Mouse (Mus musculus) testis, postnatal 14 days (tissue): Measurements from ENCODE around the gene Mrgprb4.

Experiments
- DNase-seq: peaks from one replicate; pipeline ENCODE4 v3.0.0; 2021; ENCODE audit warnings: low spot score

The Mrgprb4 gene

DNA sequence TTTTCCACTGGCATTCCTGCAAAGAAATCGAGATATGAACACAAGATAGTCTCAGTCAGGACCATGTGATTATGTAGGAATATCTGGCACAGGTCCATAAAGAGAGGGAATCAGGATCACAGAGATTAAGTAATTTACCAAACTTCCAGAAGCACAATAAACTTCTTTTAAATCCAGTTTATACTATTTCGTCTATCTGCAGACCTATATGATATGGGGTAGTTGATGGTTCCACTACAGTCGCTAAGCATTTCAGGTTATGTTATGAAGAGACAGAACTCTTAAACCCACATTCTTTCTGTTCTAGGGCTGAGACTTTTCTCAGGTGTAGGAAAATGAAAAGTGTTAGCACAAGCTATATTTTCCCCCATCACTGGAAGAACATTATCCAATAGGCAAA is at the start of gene Mrgprb4:
Mrgprb4 (minus strand) TSS at position 101 of the 400 bp plus-strand sequence.
- no peak for DNase-seq

DNA sequence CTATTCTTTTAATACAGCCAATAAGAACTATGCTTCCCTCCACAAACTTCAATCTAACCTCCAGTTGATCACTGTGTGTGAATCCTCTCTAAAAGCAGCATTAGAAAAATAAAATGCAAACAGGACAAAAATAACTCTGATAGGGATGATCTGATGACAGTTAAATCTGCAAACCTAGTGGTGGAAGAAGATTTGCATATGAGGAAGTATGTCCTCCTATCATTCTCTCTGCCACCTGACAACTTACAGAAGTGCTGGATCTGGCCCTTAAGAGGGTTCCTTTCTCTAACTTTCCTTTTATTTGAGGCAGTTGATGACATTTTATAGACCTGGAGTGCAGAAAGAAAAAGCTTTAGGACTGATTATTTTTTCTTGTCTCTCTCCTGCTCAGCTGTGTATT is 27.0 kb upstream of the Mrgprb4 start:
- DNase-seq, result no peak

DNA sequence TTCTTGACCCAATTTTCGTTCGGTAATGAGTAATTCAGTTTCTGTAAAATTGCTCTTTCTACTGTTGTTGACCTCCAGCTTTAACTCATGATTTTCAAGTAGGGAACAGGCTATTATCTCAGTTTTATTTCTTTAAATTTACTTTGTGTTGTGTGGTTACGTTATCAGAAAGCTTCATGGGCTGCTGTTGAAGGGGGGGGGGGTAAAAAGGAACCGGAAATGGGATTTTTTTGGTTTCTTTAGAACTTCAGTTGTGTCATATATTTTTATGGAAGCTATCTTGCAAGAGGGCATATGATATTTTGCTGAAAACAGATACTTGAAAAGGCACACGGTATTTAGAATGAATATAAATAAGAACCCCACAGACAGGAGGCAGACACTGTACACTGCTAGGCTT is 26.0 kb upstream of the Mrgprb4 start:
- no peak for DNase-seq

DNA sequence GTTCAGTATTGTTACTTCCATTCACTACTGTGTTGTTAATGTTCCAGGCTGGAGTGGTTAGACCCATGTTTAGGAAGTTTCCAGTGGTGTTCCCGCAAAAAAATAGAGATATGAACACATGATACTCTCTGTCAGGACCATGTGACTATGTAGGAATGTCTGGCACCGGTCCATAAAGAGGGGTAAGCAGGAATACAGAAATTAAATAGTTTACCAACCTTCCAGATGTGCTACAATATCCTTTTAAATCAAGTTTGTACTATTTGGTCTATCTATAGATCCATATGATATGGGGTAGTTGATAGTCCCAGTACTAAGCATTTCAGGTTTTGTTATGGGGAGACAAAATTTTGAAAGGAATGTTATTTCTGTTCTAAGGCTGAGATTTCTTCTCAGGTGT is 30.2 kb downstream of the Mrgprb4 start, which contains the start of gene Mrgprb5:
Mrgprb5 (minus strand) TSS at position 101 of the 400 bp plus-strand sequence.
- no peak for DNase-seq

DNA sequence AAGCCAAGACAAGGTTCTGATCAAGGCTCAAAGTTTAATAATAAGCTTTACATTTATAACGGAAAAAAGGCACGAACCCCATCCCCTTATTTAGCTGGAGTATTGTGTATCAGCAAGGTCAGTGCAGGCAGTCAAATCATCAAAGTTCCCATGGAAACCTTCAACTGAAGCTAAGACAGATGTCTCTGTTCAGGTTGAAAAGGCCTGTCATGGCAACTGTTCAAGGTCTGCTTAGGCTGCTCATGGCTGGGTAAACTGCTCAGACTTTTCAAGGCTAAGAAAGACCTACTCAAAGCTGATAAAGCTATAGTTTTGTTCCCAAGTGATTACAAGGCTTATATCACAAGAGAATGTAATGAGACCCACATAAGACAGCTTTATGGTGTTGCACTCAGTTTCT is 31.6 kb downstream of the Mrgprb4 start:
- no peak for DNase-seq
